Mouse (Mus musculus): ENCODE data around the gene Sorbs2.

DNA sequence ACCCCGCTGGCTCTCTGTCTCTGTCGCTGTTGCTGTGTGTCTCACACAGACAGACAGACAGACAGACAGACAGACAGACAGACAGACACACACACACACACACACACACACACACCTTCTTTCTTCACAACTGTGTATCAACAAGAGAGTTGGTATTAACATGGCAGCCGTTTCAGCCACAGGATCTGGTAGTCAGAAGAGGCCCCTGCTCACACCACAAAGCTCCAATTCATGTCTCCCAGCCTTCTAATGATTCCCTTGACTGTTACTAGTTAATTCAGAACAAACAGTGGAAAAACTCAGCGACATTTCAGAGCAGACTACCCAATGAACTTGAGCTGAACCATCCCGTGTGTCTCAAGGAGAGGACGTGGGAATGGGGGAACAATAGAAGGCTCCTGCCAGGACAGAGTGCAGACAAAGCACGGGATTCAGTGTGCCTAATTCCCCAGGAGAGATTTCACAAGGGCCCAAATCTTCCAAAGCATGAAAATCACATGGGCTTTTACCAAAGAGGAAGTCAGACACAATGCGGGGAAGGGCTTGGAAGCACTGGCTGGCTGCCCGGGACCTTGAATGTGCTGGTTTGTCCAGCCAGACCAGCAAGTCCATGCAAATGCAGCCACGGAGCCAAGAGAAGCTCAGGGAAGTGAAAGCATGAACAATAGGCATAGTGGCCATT is 367.5 kb downstream of the Sorbs2 start:
- TF ChIP-seq POLR2A (IDR thresholded peaks at IDR 0.05; ENCODE audit: borderline replicate concordance, low read depth, low read length) (no peak), CTCF (IDR thresholded peaks at IDR 0.05; ENCODE audit: low read depth, low read length) (no peak)

All from bone marrow macrophage, adult 2 months (primary cell).